Mouse (Mus musculus) intestine, postnatal 0 days (tissue): ENCODE results near the gene Pkmyt1. TPM values are rescaled to one million over a fixed set of nuclear protein-coding genes. Genes with fewer than 3 reads are reported as not detected.
"Not testable (repeated sequence)": the region's sequence is repeated elsewhere in the genome, so short reads cannot be mapped to it uniquely, and the experiment has no call there.

Experiments used
- ATAC-seq: fragments of 200-750 bp; cut with Nextera tagmentation; 2 replicates; pipeline ENCODE4 v1.8.0; 2017; ENCODE audit warnings: mild to moderate bottlenecking, moderate TSS enrichment, moderate library complexity
- H3K27ac ChIP-seq: fragments of 300-500 bp; sonication (generic); 2 replicates; pipeline ENCODE4 v1.5.1; 2014; ENCODE audit warnings: mild to moderate bottlenecking, low read depth, low read length, moderate library complexity
- H3K27me3 ChIP-seq: fragments of 300-500 bp; sonication (generic); replicated peaks from 2 replicates; pipeline ENCODE4 v1.6.1; 2014; ENCODE audit warnings: low read length, mixed read lengths; ENCODE audit not compliant: control insufficient read depth, insufficient read depth
- H3K36me3 ChIP-seq: fragments of 300-500 bp; sonication (generic); 2 replicates; pipeline ENCODE4 v1.6.1; 2014; ENCODE audit warnings: mild to moderate bottlenecking, moderate library complexity; ENCODE audit not compliant: control insufficient read depth, insufficient read depth
- H3K4me1 ChIP-seq: fragments of 300-500 bp; sonication (generic); replicated peaks from 2 replicates; pipeline ENCODE4 v1.6.1; 2014; ENCODE audit warnings: antibody characterized with exemption, low read length, mixed read lengths; ENCODE audit not compliant: control insufficient read depth, insufficient read depth
- H3K4me2 ChIP-seq: fragments of 300-500 bp; sonication (generic); replicated peaks from 2 replicates; pipeline ENCODE4 v1.6.1; 2014; ENCODE audit warnings: low read depth, mild to moderate bottlenecking, moderate library complexity
- H3K4me3 ChIP-seq: fragments of 300-500 bp; sonication (generic); 2 replicates; pipeline ENCODE4 v1.5.1; 2014; ENCODE audit warnings: low read depth, low read length
- H3K9ac ChIP-seq: fragments of 300-500 bp; sonication (generic); 2 replicates; pipeline ENCODE4 v1.6.1; 2014; ENCODE audit warnings: mild to moderate bottlenecking, low read depth, low read length
- H3K9me3 ChIP-seq: fragments of 300-500 bp; sonication (generic); 2 replicates; pipeline ENCODE4 v1.6.1; 2016; ENCODE audit warnings: mixed run types; ENCODE audit not compliant: control insufficient read depth
- CTCF ChIP-seq: sonication (generic); IDR thresholded peaks from 2 replicates; pipeline ENCODE4 v1.5.1; 2016; ENCODE audit warnings: low read depth, mild to moderate bottlenecking, control low read depth, antibody characterized with exemption, moderate library complexity
- WGBS: fragments of 180-500 bp; shearing (Covaris S2); extraction: QIAGEN DNeasy Blood & Tissue Kit; methylation state at CpG from one replicate; pipeline ENCODE4 v1.1.7; 2014; 5-methylcytosine and 5-hydroxymethylcytosine counted together
- polyA plus RNA-seq: library from polyadenylated mRNA; unstranded; fragments of >200 nt; fragmentation: Nextera tagmentation; extraction: Ambion mirVana; gene quantifications from 2 replicates; pipeline ENCODE4 v1.2.1, GENCODE M21; 2015

Gene Pkmyt1
- polyA plus RNA-seq, 1 experiment from 2014 or later = 12.6 TPM

DNA sequence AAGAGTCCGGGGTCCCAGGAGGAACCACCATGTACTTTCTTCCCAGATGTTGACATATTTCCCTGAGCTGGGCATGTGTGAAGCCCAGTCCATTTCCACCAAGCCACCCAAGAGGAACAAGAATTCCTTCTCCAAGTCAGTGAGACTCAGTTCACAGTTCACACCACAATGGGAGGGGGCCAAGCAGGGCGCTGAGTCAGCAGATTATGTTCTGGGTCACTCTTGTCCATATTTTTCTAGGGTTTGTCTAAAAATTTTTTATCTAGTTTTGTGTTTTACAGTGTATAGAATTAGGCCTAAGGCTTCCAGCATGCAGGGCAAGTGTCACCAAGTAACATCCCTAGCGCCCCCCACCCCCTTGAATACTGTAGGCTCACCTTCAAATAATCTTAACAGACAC lies 35.0 kb downstream of the Pkmyt1 start:
- no peaks in the 10 kb centered on the region for H3K9me3 ChIP-seq
- ATAC-seq = no peak
- peaks cover 40% of the 10 kb centered on the region for H3K36me3 ChIP-seq
- no peaks in the 10 kb centered on the region for H3K4me1 ChIP-seq
- no peak for TF ChIP-seq CTCF
- H3K9ac ChIP-seq = no peak overlapping the region
- no peaks in the 10 kb centered on the region for H3K27me3 ChIP-seq
- WGBS = 99% methylated on average over 3 of the region's 3 CpGs
- no peak overlapping the region for H3K4me3 ChIP-seq
- H3K27ac ChIP-seq = no peak overlapping the region
- no peak overlapping the region for H3K4me2 ChIP-seq

DNA sequence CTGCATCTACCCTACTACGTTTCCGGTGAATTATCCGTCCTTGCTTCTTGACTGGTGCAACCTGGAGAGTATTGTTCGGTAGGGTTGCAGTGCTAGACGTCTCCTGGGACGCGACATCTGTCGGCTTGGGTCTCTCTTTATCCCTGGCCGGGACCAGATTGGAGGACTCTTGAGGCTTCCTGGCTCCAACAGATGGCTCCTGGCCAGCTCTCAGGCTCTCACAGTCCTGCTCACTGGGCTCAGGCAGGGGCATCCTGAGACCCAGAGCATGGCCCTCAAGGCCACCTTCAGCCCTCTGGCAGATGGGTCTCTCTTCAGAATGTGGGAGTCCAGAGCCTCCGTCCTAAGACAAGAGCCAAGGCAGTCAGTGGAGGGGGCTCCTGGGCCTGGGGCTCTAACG lies 36.8 kb downstream of the Pkmyt1 start:
- no peak for ATAC-seq
- H3K4me1 ChIP-seq = no peaks in the 10 kb centered on the region
- H3K36me3 ChIP-seq = peaks cover 22% of the 10 kb centered on the region
- TF ChIP-seq CTCF = no peak
- H3K4me3 ChIP-seq = no peak overlapping the region
- H3K9me3 ChIP-seq = no peaks in the 10 kb centered on the region
- no peak overlapping the region for H3K27ac ChIP-seq
- WGBS = 87% methylated on average over 11 of the region's 11 CpGs
- H3K27me3 ChIP-seq = no peaks in the 10 kb centered on the region
- H3K9ac ChIP-seq = no peak overlapping the region
- H3K4me2 ChIP-seq = no peak overlapping the region

DNA sequence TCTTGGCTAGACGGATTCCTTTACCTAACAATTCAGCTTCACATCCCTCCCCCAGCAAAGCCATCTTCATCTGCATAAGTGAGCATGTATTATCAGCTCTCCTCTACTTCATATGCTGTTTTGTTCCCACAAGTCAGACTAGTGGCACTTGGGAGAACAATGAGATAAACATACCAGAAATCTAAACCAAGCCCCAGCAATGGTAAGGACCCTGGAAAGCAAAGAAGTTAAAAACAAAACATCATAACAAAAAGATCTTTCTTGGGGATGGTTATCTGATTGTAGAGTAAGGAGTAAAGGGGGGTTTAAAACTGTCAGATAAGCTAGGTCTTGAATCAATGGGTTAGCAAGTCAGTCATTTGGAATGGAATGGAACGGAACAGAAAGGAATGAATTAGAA lies 44.4 kb downstream of the Pkmyt1 start:
- no peak overlapping the region for H3K27ac ChIP-seq
- peak overlapping the region; percentile 91 for H3K4me3 ChIP-seq
- no peaks in the 10 kb centered on the region for H3K4me1 ChIP-seq
- WGBS = 41% methylated on average over 2 of the region's 2 CpGs
- no peak for TF ChIP-seq CTCF
- H3K9me3 ChIP-seq = no peaks in the 10 kb centered on the region
- H3K27me3 ChIP-seq = no peaks in the 10 kb centered on the region
- ATAC-seq = no peak
- H3K9ac ChIP-seq = peak overlapping the region; percentile 80; the same call in 1 of the 2 replicates
- H3K36me3 ChIP-seq = no peaks in the 10 kb centered on the region
- peak overlapping the region; percentile 90 for H3K4me2 ChIP-seq

DNA sequence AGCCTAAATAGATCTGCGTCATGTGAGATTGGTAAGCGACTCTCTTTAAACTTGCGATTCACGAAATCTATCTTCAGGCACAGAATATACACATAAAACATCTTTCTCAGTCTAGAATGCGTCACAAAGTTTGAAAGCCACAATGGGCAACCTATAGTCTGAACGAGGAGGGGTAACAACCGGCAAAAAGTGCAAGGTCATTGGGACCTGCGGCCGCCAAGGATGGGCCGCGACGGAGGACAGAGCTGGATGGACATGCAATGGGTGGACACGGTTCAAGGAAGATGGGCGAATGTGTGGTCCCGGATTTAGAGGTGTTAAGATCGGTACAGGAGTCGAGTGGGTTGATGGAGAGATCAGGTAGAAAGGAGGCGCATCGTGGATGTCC lies 44.8 kb downstream of the Pkmyt1 start:
- Histone ChIP-seq H3K4me2 (peak overlapping the region; percentile 90), H3K9ac (peak overlapping the region; percentile 80), H3K27me3 (no peaks in the 10 kb centered on the region), H3K9me3 (no peaks in the 10 kb centered on the region), H3K4me3 (peak overlapping the region; percentile 91), H3K4me1 (no peaks in the 10 kb centered on the region), H3K36me3 (no peaks in the 10 kb centered on the region), H3K27ac (peak overlapping the region; percentile 68; the same call in 1 of the 2 replicates)
- ATAC-seq = no peak
- under 1% methylated on average over 19 of the region's 19 CpGs for WGBS
- TF ChIP-seq CTCF = no peak

DNA sequence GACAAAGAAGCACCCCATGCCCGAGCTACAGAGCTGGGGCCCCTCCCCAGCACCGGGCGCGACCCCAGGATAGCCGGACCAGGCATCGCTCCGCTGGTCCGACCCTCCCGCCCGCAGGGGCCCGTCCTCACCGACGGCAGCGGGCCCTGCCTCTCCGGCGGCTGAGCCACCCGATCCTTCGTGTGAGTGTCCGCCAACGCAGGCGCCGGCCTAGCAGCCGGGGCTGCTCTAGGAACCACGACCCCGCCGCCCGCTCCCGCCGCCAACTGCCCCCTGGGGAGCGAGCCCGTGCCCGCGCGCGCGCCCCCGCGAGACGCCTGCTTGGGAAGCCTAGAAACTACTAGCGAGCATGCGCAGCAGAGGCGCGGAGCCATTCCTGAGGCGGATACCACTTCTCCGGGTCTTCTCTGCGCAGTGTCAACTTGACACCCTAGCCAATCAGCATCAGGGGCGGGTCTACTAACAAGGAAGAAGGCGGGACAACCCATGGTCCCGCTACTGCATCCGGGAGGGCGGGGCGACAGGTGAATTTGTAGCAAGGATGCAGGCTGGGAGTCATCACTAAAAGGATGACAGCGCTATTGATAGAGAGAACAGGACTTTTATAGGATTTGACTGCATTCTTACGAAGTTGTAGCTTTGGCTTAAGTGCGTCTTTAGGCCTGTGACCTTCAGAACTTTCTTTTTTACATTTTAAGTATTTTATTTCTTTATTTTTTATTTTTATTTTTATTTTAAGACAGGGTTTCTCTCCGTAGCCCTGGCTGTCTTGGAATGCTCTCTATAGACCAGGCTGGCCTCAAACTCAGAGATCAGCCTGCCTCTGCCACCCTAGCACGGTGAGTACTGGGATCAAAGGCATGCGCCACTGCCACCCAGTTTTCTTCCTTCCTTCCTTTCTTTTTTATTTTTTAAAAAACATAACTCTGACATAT lies 45.4 kb downstream of the Pkmyt1 start, which contains the start of gene Flywch1:
Flywch1 (minus strand) TSS at position 319 of the 935 bp plus-strand sequence.
- peak; percentile 98 for ATAC-seq
- H3K36me3 ChIP-seq = no peaks in the 10 kb centered on the region
- 4% methylated on average over 55 of the region's 58 CpGs for WGBS
- peak within 1 kb of the TSS; percentile 68; the same call in 1 of the 2 replicates for H3K27ac ChIP-seq
- H3K4me2 ChIP-seq = peak within 1 kb of the TSS; percentile 90
- H3K4me1 ChIP-seq = no peaks in the 10 kb centered on the region
- H3K9me3 ChIP-seq = no peaks in the 10 kb centered on the region
- no peaks in the 10 kb centered on the region for H3K27me3 ChIP-seq
- peak within 1 kb of the TSS; percentile 91 for H3K4me3 ChIP-seq
- TF ChIP-seq CTCF = 0 out of 2 replicates have a peak, but pooled peaks have one; percentile 15
- peak within 1 kb of the TSS; percentile 80 for H3K9ac ChIP-seq

DNA sequence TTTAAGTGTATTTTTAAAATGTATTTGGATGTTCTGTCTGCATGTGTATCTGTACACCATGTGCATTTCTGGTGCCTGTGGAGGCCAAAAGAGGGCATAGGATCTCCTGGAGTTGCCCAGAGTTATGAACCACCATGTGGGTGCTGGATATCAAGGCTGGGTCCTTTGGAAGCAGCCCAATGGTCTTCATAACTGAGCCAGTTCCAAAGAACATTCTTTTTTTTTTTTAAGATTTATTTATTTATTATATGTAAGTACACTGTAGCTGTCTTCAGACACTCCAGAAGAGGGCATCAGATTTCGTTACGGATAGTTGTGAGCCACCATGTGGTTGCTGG lies 46.1 kb downstream of the Pkmyt1 start:
- H3K27ac ChIP-seq, H3K9ac ChIP-seq, ATAC-seq, H3K4me1 ChIP-seq, H3K4me3 ChIP-seq, H3K9me3 ChIP-seq, H3K27me3 ChIP-seq, H3K4me2 ChIP-seq, H3K36me3 ChIP-seq: not testable (repeated sequence)
- 42% methylated on average over 2 of the region's 2 CpGs for WGBS
